In genomic region chr7:117380036-117380417, GRCm38 (mm10) we compare ENCODE assay signal across 8 mouse cellular contexts. TPM values are rescaled to one million over a fixed set of nuclear protein-coding genes. Genes with fewer than 3 reads are reported as not detected.
DNase-seq lines count a peak whose midpoint lies in the region; ATAC-seq and TF ChIP-seq lines count a peak whose summit lies in the region.

No protein-coding gene starts in this region.

- peak overlapping the region in 2 of 3 experiments; percentile 53 to 65 for H3K4me3 ChIP-seq in CH12.LX (replicated peaks in 1 of 3; ENCODE audit: low read depth in 2 of 3, low read length in 2 of 3, poor library complexity in 1 of 3)
- H3K4me3 ChIP-seq in forebrain, embryonic 15.5 days, result peak overlapping the region; percentile 86
- peak overlapping the region; percentile 75 for H3K4me3 ChIP-seq in limb, embryonic 10.5 days
- peak overlapping the region; percentile 83 for H3K4me3 ChIP-seq in stomach, embryonic 14.5 days (ENCODE audit: low read depth, low read length)

- no peak for TF ChIP-seq POLR2A in CH12.LX (IDR thresholded peaks at IDR 0.05; ENCODE audit: low read depth, low read length)

- DNase-seq in adrenal gland, adult 2 months, result peak; percentile 70
- DNase-seq in adrenal gland, adult 8-10 months, result no peak
- DNase-seq in CH12.LX (ENCODE audit: extremely low read depth), result no peak
- DNase-seq in limb, embryonic 10.5 days (ENCODE audit: low spot score), result no peak
- DNase-seq in layer of hippocampus, adult 18-20 months (ENCODE audit: low spot score in 2 of 2), result no peak
- no peak for DNase-seq in embryo, embryonic 10 days (ENCODE audit: low spot score)

- no peak for TF ChIP-seq CTCF in CH12.LX (conservative IDR thresholded peaks at IDR 0.05 in 1 of 2, IDR thresholded peaks at IDR 0.05 in 1 of 2; ENCODE audit: low read depth in 2 of 2, low read length in 2 of 2)

- TF ChIP-seq RAD21 in CH12.LX (IDR thresholded peaks at IDR 0.05; ENCODE audit: low read depth, low read length), result no peak

- no peak overlapping the region for H3K9ac ChIP-seq in CH12.LX (ENCODE audit: insufficient read depth, low read depth)
- peak overlapping the region; percentile 89 for H3K9ac ChIP-seq in forebrain, embryonic 15.5 days (replicated peaks)
- H3K9ac ChIP-seq in stomach, embryonic 14.5 days (replicated peaks; ENCODE audit: low read depth, low read length), result no peak overlapping the region

- no peaks in the 10 kb centered on the region for H3K36me3 ChIP-seq in CH12.LX (replicated peaks in 1 of 2; ENCODE audit: control insufficient read depth in 1 of 2, insufficient read depth in 1 of 2, low read length in 1 of 2)
- no peaks in the 10 kb centered on the region for H3K36me3 ChIP-seq in forebrain, embryonic 15.5 days
- no peaks in the 10 kb centered on the region for H3K36me3 ChIP-seq in limb, embryonic 10.5 days
- H3K36me3 ChIP-seq in stomach, embryonic 14.5 days (ENCODE audit: control insufficient read depth, insufficient read depth, low read length), result no peaks in the 10 kb centered on the region

- H3K9me3 ChIP-seq in CH12.LX (replicated peaks; ENCODE audit: low read length), result no peaks in the 10 kb centered on the region
- H3K9me3 ChIP-seq in forebrain, embryonic 15.5 days, result no peaks in the 10 kb centered on the region
- H3K9me3 ChIP-seq in limb, embryonic 10.5 days (replicated peaks), result no peaks in the 10 kb centered on the region
- no peaks in the 10 kb centered on the region for H3K9me3 ChIP-seq in stomach, embryonic 14.5 days (ENCODE audit: control insufficient read depth, low read depth, low read length)

- no peak for ATAC-seq in forebrain, embryonic 15.5 days (replicated peaks)
- ATAC-seq in stomach, embryonic 14.5 days (ENCODE audit: insufficient number of reproducible peaks, insufficient read depth, low FRiP score, low read depth), result no peak

- 10% methylated on average over 7 of the region's 7 CpGs for WGBS in forebrain, embryonic 15.5 days
- WGBS in limb, embryonic 10.5 days, result 5% methylated on average over 7 of the region's 7 CpGs
- WGBS in stomach, embryonic 14.5 days, result 8% methylated on average over 7 of the region's 7 CpGs

- H3K4me2 ChIP-seq in CH12.LX (ENCODE audit: insufficient read depth, low read depth, poor library complexity, severe bottlenecking), result peak overlapping the region; percentile 81; the same call in 1 of the 2 replicates
- H3K4me2 ChIP-seq in forebrain, embryonic 15.5 days (replicated peaks), result peak overlapping the region; percentile 97
- peak overlapping the region; percentile 75 for H3K4me2 ChIP-seq in stomach, embryonic 14.5 days (replicated peaks; ENCODE audit: low read depth, low read length)

- H3K79me2 ChIP-seq in CH12.LX (replicated peaks; ENCODE audit: control insufficient read depth, extremely low read depth, insufficient read depth, poor library complexity, severe bottlenecking), result no peaks in the 10 kb centered on the region

- dilution Hi-C loops in CH12.LX (cut with MboI; ENCODE audit: extremely low pct_ligation_motif_present, extremely low pct_unique_long_range_greater_than_20kb, low sequenced_read_pairs), result no loop called here

- no peak overlapping the region for H3K27ac ChIP-seq in CH12.LX (ENCODE audit: insufficient read depth, low read depth)
- no peak overlapping the region for H3K27ac ChIP-seq in forebrain, embryonic 15.5 days (replicated peaks)
- H3K27ac ChIP-seq in limb, embryonic 10.5 days, result peak overlapping the region; percentile 94; the same call in 1 of the 2 replicates
- H3K27ac ChIP-seq in stomach, embryonic 14.5 days (ENCODE audit: low read length), result no peak overlapping the region

- peaks cover 41% of the 10 kb centered on the region for H3K27me3 ChIP-seq in CH12.LX (replicated peaks)
- H3K27me3 ChIP-seq in forebrain, embryonic 15.5 days, result no peaks in the 10 kb centered on the region
- peaks cover 28% of the 10 kb centered on the region for H3K27me3 ChIP-seq in limb, embryonic 10.5 days (ENCODE audit: low read depth, poor library complexity, severe bottlenecking)
- 0 out of 2 replicates have a peak, but pooled peaks cover 1% of the 10 kb centered on the region for H3K27me3 ChIP-seq in stomach, embryonic 14.5 days (ENCODE audit: control insufficient read depth, insufficient read depth, low read length)

- in situ Hi-C loops in CH12.LX (cut with MboI; ENCODE audit: low pct_ligation_motif_present, low pct_unique_long_range_greater_than_20kb, low sequenced_read_pairs), result loop anchor here (5.0 to 10.0 kb wide), 2 partner anchors 175 to 232 kb away; no protein-coding TSS in a partner anchor

- H3K4me1 ChIP-seq in CH12.LX (ENCODE audit: control insufficient read depth in 1 of 2, insufficient read depth in 2 of 2), result peaks cover 4 to 51% of the 10 kb centered on the region in 2 experiments; a peak in 3 of 4 replicates
- peaks cover 40% of the 10 kb centered on the region for H3K4me1 ChIP-seq in forebrain, embryonic 15.5 days
- H3K4me1 ChIP-seq in limb, embryonic 10.5 days, result peaks cover 24% of the 10 kb centered on the region
- peaks cover 8% of the 10 kb centered on the region; the same call in 1 of the 2 replicates for H3K4me1 ChIP-seq in stomach, embryonic 14.5 days (ENCODE audit: control insufficient read depth, insufficient read depth, low read length)

- TF ChIP-seq EP300 in CH12.LX (IDR thresholded peaks at IDR 0.05; ENCODE audit: low read length), result no peak

TF ChIP-seq in CH12.LX, 34 proteins besides CTCF, POLR2A, EP300 and RAD21:
- TF ChIP-seq HCFC1 (IDR thresholded peaks at IDR 0.05; ENCODE audit: low read depth, low read length) (no peak), JUN (IDR thresholded peaks at IDR 0.05; ENCODE audit: insufficient read depth, low read depth, low read length) (no peak), SMC3 (IDR thresholded peaks at IDR 0.05; ENCODE audit: low read depth, low read length) (no peak), MAX (IDR thresholded peaks at IDR 0.05; ENCODE audit: low read length) (no peak), USF1 (IDR thresholded peaks at IDR 0.05; ENCODE audit: low read depth, low read length) (no peak), ZMIZ1 (IDR thresholded peaks at IDR 0.05; ENCODE audit: low read depth, low read length) (no peak)
TF ChIP-seq in CH12.LX: peak in this region for 0.

RNA-seq across cellular contexts. Expression of gene Xylt1, which starts 0.8 kb away (rescaled TPM):
- 1 to 10 TPM; 6.3 to 8.2 TPM for total RNA-seq in adrenal gland, adult 2 months (2021)
- polyA plus RNA-seq in adrenal gland, adult 2 months (2012; rRNA removed), result 1.4 and 2.0 TPM in 2 replicates
- 10 to 100 TPM in 1 of 4 experiments, 1 to 10 TPM in 3; 7.4 to 13.4 (median 9.1) TPM for total RNA-seq in adrenal gland, adult 8-10 months (2022)
- total RNA-seq in CH12.LX (2012; rRNA removed) (0.38 and 0.88 TPM in 2 replicates), CH12.LX (2014; rRNA removed) (0.35 and 0.38 TPM in 2 replicates)
- 0.72 and 0.84 TPM in 2 replicates for polyA plus RNA-seq in CH12.LX (2012; ENCODE audit: insufficient read length, low read depth)
- 2.0 and 2.5 TPM in 2 replicates for polyA plus RNA-seq in forebrain, embryonic 15.5 days (2015; fragmentation: Nextera tagmentation; extraction: Ambion mirVana)
- polyA plus RNA-seq in limb, embryonic 10.5 days (2016; fragmentation: Nextera tagmentation; extraction: Ambion mirVana), result 0.91 and 0.95 TPM in 2 replicates
- 1.7 and 2.7 TPM in 2 replicates for polyA plus RNA-seq in stomach, embryonic 14.5 days (2014; fragmentation: Nextera tagmentation; extraction: Ambion mirVana)
- 10 to 100 TPM; 45.0 to 46.7 TPM for total RNA-seq in layer of hippocampus, adult 18-20 months (2021)
